Mouse (Mus musculus) monocyte, adult 2 months (primary cell): ENCODE measurements around the gene Vmn1r163.
"Not testable (repeated sequence)": the region's sequence is repeated elsewhere in the genome, so short reads cannot be mapped to it uniquely, and the experiment has no call there.

ENCODE experiments used
- DNase-seq, 2 experiments: peaks; one replicate each; pipeline ENCODE4 v3.0.0; 2022; ENCODE audit warnings: low spot score in 2 of 2, low read depth in 1 of 2

The Vmn1r163 gene

GRCm38 (mm10) chr7:23055240-23055639 is at the start of gene Vmn1r163:
Vmn1r163 (plus strand) TSS chr7:23055540.
- not testable (repeated sequence) for DNase-seq

GRCm38 (mm10) chr7:23019823-23020222 is 35.5 kb upstream of the Vmn1r163 start, which contains the start of gene Gm4216:
Gm4216 (minus strand) TSS chr7:23019923.
- not testable (repeated sequence) for DNase-seq

GRCm38 (mm10) chr7:23067356-23067755 is 12.0 kb downstream of the Vmn1r163 start, which contains the start of gene Gm8720:
Gm8720 (minus strand) TSS chr7:23067456.
- DNase-seq, result not testable (repeated sequence)
